Mouse (Mus musculus) limb, embryonic 10.5 days (tissue): Measurements from ENCODE around the gene Trmo. TPM values are rescaled to one million over a fixed set of nuclear protein-coding genes. Genes with fewer than 3 reads are reported as not detected.

Experiments
- DNase-seq: peaks from one replicate; pipeline ENCODE4 v3.0.0-alpha.2; 2017; ENCODE audit warnings: low spot score
- H3K27ac ChIP-seq: fragments of 300-500 bp; sonication (generic); 2 replicates; pipeline ENCODE4 v1.5.1; 2016; ENCODE audit warnings: mild to moderate bottlenecking
- H3K27me3 ChIP-seq: fragments of 300-500 bp; sonication (generic); 2 replicates; pipeline ENCODE4 v1.6.1; 2016; ENCODE audit warnings: low read depth, mild to moderate bottlenecking; ENCODE audit not compliant: poor library complexity, severe bottlenecking
- H3K36me3 ChIP-seq: fragments of 300-500 bp; sonication (generic); 2 replicates; pipeline ENCODE4 v1.6.1; 2016; ENCODE audit warnings: mild to moderate bottlenecking, moderate library complexity
- H3K4me1 ChIP-seq: fragments of 300-500 bp; sonication (generic); 2 replicates; pipeline ENCODE4 v1.6.1; 2016
- H3K4me3 ChIP-seq: fragments of 300-500 bp; sonication (generic); 2 replicates; pipeline ENCODE4 v1.5.1; 2016; ENCODE audit warnings: mild to moderate bottlenecking, moderate library complexity
- H3K9me3 ChIP-seq: fragments of 300-500 bp; sonication (generic); replicated peaks from 2 replicates; pipeline ENCODE4 v1.6.1; 2016; ENCODE audit warnings: mild to moderate bottlenecking
- WGBS: fragments of 180-500 bp; shearing (Covaris S2); methylation state at CpG from one replicate; pipeline ENCODE4 v1.1.7; 2016; 5-methylcytosine and 5-hydroxymethylcytosine counted together
- polyA plus RNA-seq: library from polyadenylated mRNA; unstranded; fragments of >200 nt; fragmentation: Nextera tagmentation; extraction: Ambion mirVana; gene quantifications from 2 replicates; pipeline ENCODE4 v1.2.1, GENCODE M21; 2016

Trmo gene
- polyA plus RNA-seq, 1 experiment from 2014 or later, result 11.5 TPM

DNA sequence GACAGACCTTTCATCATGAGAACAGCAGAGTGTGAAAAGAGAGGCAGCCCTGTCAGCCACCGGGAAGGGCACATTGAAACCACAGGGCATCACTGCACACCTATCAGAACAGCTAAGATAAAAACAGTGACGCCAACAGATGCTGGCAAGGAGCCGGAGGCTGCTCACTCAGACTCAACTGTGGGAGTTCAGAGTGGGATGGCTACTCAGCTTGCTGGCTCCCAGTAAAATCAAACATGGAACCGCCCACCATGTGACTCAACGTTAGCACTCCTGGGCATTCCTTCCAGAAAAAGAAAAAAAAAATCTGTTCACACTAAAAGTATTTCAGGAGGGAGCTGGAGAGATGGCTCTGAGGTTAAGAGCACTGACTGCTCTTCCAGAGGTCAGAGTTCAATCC is 28.0 kb downstream of the Trmo start:
- no peak overlapping the region for H3K4me3 ChIP-seq
- no peaks in the 10 kb centered on the region for H3K36me3 ChIP-seq
- H3K4me1 ChIP-seq, result no peaks in the 10 kb centered on the region
- H3K27ac ChIP-seq, result no peak overlapping the region
- DNase-seq, result no peak
- peaks cover 27% of the 10 kb centered on the region for H3K27me3 ChIP-seq
- WGBS, result 69% methylated on average over 5 of the region's 5 CpGs
- H3K9me3 ChIP-seq, result no peaks in the 10 kb centered on the region

DNA sequence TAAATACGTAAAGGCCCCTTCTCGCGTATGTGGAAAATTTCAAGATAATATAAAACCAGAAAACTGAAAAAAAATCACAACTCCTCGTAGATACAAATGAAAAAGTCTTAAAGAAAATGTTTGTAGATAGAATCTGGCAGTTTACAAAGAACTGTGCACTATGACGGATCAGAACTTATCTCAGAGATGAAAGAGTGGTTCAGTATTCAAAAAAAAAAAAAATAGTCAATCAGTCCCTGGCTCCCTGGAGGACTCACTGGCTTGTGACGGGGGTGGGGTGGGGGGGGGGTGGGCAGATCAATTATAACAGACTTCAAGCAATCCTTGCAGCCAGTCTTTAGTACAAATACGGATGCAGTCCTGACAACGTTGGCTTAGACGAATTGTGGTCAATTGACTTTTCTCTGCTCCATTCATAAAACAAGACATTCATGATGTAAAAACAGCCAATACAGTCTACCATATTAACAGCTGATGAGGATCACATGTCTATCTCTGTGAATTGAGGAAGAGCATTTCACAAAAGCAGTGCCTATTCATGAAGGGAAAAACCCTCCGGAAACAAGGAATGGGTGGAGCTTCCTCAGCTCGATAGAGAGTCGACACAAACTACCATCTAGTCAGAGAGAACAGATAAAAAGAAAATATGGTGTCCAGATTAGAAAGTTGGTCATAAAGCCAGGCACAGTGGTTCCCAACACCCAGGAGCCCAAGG is 29.5 kb downstream of the Trmo start:
- WGBS, result 82% methylated on average over 12 of the region's 12 CpGs
- no peak for DNase-seq
- no peak overlapping the region for H3K27ac ChIP-seq

DNA sequence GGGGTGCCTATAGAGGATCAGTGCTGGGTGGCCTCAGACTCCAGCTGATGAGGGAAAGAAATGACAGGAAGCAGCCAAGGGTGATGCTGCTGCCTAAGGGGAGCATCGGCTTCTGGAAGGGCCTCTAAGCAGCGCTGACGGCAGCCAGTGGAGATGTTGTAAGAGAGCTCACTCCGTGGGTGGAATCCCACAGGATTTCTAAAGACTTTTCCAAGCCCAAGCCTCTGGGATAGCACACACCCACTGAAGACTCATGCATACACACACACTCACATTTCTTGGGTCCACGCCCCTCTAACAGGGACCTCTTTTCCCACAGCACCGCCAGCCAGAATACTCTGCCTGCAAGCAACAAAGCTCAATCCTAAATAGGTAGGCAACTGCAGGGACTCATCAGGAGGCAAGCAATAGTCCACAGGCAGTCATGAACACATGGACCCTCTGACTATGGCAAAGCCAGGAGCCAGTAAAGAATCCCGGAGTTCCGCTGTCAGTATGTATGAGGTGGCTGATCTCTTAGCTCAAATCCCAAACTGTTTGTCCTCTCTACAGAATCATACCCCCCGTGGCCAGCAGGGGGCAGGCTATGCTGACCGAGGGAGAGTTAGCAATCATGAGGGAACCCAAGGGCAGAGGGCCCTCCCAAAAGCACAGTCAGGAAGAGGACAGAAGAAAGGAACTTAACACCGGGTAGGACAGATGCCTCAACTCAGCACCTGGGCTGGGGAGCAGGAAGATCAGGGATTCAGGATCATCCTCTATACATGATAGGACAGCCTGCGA is 32.7 kb downstream of the Trmo start:
- peak; percentile 81 for DNase-seq
- H3K27ac ChIP-seq, result no peak overlapping the region
- H3K36me3 ChIP-seq, result no peaks in the 10 kb centered on the region
- H3K4me1 ChIP-seq, result peaks cover 16% of the 10 kb centered on the region
- no peaks in the 10 kb centered on the region for H3K9me3 ChIP-seq
- peaks cover 54% of the 10 kb centered on the region for H3K27me3 ChIP-seq
- WGBS, result 50% methylated on average over 12 of the region's 12 CpGs
- H3K4me3 ChIP-seq, result no peak overlapping the region

More for the DNA sequence above, 29.5 kb downstream of the Trmo start:
- no peaks in the 10 kb centered on the region for H3K4me1 ChIP-seq
- no peaks in the 10 kb centered on the region for H3K36me3 ChIP-seq
- H3K9me3 ChIP-seq, result no peaks in the 10 kb centered on the region
- H3K4me3 ChIP-seq, result no peak overlapping the region
- peaks cover 29% of the 10 kb centered on the region for H3K27me3 ChIP-seq

DNA sequence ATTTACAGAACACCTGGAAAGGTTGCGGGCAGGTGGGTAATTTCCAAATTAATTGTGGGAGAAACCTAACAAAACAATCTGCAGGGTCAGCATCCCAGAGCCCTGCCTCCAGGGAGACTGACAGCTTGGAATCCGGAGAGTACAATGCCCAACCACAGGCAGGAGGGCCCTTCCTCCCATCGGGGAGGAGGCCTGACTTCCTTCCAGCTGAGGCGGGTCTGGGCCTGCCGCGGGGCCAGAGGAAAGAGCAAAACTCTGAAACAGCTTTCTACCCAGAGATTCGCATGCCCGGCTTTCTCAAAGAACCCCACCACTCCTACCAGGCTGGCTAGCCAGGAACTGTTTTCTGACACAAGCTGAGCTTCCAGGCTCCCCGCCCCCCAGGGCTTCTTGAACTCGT is 36.2 kb downstream of the Trmo start:
- H3K4me3 ChIP-seq, result no peak overlapping the region
- DNase-seq, result peak; percentile 45
- H3K27ac ChIP-seq, result peak overlapping the region; percentile 56
- 13% methylated on average over 10 of the region's 10 CpGs for WGBS
- H3K4me1 ChIP-seq, result peaks cover 16% of the 10 kb centered on the region
- H3K9me3 ChIP-seq, result no peaks in the 10 kb centered on the region
- peaks cover 87% of the 10 kb centered on the region for H3K27me3 ChIP-seq
- H3K36me3 ChIP-seq, result no peaks in the 10 kb centered on the region

DNA sequence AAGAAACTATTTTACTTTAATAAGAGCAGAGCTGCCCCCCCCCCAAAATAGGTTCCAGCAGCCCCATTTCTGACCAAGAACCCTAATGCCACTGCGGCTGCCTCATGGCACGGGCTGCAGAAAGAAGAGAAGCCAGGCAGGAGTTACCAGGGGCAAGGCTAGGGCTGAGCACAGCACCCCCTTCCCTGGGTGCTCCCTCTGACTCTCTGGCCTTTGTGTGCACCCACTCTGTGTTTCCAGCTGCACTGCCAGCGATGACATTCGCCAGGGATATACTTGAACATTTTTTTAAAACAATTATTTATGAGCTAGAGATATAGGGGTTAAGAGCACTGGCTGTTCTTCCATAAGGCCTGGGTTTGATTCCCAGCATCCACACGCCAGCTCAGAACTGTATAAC is 39.7 kb downstream of the Trmo start:
- Histone ChIP-seq H3K4me3 (no peak overlapping the region), H3K27ac (no peak overlapping the region), H3K27me3 (peaks cover 95% of the 10 kb centered on the region), H3K4me1 (peaks cover 26% of the 10 kb centered on the region), H3K36me3 (no peaks in the 10 kb centered on the region), H3K9me3 (no peaks in the 10 kb centered on the region)
- WGBS, result 58% methylated on average over 5 of the region's 5 CpGs
- DNase-seq, result no peak

DNA sequence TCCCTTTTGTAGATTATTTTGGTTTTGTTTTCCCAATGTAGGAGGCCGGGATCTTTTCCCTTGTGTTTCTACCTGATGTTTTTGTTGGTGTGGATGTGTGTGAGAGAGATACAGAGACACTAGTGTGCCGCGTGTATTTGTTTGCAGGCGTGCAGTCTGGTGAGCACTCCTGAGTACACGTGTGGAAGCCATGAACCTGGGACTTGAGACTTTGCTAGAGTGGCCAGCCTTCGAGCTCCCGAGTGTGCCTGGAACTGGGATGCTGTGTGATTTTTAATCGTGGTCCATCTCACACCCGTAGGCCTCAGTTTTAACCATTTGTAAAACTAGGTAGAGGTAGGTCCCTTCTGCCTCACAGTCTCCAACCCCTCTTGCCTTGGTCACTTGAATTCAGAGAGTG is 40.3 kb downstream of the Trmo start:
- Histone ChIP-seq H3K27me3 (peaks cover 100% of the 10 kb centered on the region), H3K36me3 (no peaks in the 10 kb centered on the region), H3K4me3 (no peak overlapping the region), H3K4me1 (peaks cover 32% of the 10 kb centered on the region), H3K27ac (no peak overlapping the region), H3K9me3 (no peaks in the 10 kb centered on the region)
- DNase-seq, result peak; percentile 49
- WGBS, result 25% methylated on average over 9 of the region's 9 CpGs

DNA sequence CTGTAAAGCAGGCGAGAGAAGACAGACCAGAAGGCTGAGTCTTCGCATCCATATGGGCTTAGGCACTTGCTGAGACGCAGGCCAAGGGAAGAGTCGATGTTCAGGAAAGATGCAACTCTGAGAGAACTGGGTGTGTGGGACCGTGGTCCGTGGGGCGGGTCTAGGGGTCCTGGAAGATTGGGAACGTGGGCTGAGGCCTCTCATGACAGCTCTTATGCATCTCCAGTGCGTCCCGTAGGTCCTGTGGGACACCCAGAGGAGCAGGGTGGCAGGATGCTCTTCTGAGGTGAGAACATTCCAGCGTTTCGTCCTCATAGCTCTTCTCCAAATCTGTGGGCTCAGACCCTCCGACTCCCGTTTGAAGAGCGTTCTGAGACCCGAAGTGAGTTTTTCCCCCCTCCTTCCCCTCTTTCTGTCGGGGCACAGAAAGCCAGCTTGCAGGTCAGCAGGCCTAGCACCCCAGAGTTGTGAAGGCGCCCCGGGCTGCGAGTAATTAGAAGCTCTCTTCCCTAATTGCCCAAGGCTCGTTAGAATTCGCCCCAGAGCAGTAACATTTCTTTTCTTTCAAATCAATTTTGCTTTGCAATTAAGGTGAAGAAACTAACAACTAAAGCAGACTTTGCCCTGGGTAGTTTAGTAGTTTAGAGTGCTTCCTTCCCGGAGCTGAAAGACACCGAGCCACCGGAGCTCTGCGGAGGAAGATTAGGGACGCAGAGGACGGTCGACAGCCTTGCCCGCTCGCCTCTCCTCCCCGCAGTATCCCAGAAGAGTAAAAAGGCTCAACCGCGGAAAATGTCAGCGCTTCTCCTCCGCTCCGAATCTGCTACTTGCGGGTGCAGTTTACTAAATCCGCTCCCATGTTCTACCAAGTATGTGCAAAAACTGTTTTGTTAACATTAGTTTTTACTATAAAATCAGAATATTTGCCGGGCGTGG is 41.4 kb downstream of the Trmo start:
- peaks cover 33% of the 10 kb centered on the region for H3K4me1 ChIP-seq
- H3K4me3 ChIP-seq, result no peak overlapping the region
- peaks cover 100% of the 10 kb centered on the region for H3K27me3 ChIP-seq
- no peak overlapping the region for H3K27ac ChIP-seq
- no peaks in the 10 kb centered on the region for H3K9me3 ChIP-seq
- DNase-seq, result peak; percentile 55
- WGBS, result 2% methylated on average over 41 of the region's 41 CpGs
- no peaks in the 10 kb centered on the region for H3K36me3 ChIP-seq

DNA sequence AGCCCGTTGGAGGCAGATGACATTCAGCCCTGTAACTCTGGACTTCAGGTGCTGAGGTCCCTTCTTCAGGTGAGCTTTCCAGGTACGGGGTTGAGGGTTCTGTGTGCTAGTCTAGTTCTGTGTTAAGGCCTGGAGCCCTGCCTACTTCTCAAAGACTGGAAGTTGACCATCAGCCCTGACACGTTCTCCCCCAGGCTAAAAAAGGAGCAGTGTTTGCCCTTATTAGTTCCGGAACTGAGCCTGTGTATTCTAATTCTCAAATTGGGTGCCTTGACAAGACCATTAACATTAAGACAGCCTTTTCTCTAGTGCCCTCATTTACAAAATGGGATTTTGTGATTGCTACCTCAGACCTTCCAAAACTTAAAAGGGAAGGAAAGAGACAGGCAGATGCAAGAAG is 42.1 kb downstream of the Trmo start:
- WGBS, result 11% methylated on average over 4 of the region's 4 CpGs
- DNase-seq, result no peak
- H3K27ac ChIP-seq, result no peak overlapping the region
- no peaks in the 10 kb centered on the region for H3K9me3 ChIP-seq
- H3K36me3 ChIP-seq, result no peaks in the 10 kb centered on the region
- H3K4me1 ChIP-seq, result peaks cover 31% of the 10 kb centered on the region
- H3K4me3 ChIP-seq, result no peak overlapping the region
- H3K27me3 ChIP-seq, result peaks cover 100% of the 10 kb centered on the region

DNA sequence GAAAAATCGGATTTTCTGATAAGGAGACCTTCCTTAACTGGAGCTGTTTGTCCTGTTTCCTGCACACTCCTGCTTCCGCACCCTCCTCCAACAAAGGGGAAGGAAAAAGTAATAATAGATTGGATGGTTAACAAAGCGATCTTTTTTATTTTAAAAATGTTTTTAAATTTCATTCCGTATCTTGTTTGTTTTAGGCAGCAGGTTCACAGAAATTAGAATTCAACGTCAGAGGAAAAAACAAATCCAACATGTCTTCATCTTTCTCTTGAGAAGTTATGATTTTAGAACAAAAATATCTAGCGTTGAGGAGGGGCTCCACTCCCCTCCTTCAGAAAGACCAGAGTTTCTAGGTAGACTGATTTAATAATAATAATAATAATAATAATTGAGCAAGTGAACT is 43.0 kb downstream of the Trmo start:
- H3K27ac ChIP-seq, result no peak overlapping the region
- H3K4me3 ChIP-seq, result no peak overlapping the region
- H3K4me1 ChIP-seq, result peaks cover 31% of the 10 kb centered on the region
- peaks cover 100% of the 10 kb centered on the region for H3K27me3 ChIP-seq
- 27% methylated on average over 6 of the region's 6 CpGs for WGBS
- H3K9me3 ChIP-seq, result no peaks in the 10 kb centered on the region
- no peak for DNase-seq
- no peaks in the 10 kb centered on the region for H3K36me3 ChIP-seq

DNA sequence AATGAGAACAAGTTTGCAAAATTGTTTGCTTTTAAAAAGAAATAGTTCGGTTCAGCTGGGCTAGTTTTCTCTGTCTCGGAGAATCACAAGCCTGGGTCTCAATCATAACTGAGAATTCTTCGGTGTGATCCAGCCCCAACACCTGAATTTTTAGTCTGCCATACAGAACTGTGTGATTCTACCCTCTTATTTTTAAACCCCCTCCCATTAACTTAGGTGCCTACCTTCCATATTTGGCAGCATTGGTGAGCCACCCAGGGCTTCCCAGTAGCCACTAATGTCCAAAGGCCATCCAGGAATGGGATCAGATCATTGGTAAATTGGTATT is 43.5 kb downstream of the Trmo start:
- Histone ChIP-seq H3K4me1 (peaks cover 31% of the 10 kb centered on the region), H3K4me3 (no peak overlapping the region), H3K27ac (no peak overlapping the region), H3K27me3 (peaks cover 100% of the 10 kb centered on the region), H3K9me3 (no peaks in the 10 kb centered on the region), H3K36me3 (no peaks in the 10 kb centered on the region)
- no peak for DNase-seq
- 18% methylated on average over 3 of the region's 3 CpGs for WGBS

DNA sequence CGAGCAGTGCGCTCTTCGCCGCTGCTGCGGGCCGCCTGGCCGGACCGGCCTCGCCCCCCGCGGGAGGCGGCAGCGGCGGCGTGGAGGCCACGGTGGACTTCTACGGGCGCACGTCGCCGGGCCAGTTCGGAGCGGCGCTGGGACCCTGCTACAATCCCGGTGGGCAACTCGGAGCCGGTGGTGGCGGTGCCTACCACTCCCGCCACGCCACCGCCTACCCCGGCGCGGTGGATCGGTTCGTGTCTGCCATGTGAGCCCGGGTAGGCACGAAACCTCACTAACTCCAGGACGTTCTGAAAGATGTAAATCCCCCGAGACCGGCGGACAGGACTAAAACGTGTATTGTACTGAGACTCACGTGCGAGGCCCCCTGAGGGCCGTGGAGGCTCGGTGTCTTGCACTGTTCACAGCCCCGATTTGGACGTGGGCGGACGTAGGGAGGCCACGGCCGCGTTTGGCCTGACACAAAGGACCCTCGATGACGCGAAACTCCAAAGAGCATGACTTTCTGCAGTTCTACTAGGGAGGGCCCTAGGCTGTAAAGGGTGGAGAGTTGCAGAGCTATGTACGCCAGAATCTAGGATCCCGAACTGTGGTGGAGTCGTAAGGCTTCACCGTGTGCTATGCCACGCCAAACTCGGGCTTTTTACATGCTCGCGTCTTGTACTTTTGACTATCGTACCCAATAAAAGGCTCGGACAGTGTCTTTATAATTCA is 44.0 kb downstream of the Trmo start:
- peak overlapping the region; percentile 43; the same call in 1 of the 2 replicates for H3K27ac ChIP-seq
- peak; percentile 57 for DNase-seq
- 3% methylated on average over 67 of the region's 67 CpGs for whole genome bisulfite sequencing

DNA sequence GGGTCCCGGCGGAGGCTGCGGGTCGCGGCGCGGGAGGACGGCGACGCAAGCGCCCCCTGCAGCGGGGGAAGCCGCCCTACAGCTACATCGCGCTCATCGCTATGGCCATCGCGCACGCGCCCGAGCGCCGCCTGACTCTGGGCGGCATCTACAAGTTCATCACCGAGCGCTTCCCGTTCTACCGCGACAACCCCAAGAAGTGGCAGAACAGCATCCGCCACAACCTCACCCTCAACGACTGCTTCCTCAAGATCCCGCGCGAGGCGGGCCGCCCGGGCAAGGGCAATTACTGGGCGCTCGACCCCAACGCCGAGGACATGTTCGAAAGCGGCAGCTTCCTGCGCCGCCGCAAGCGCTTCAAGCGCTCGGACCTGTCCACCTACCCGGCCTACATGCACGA is 44.9 kb downstream of the Trmo start:
- DNase-seq, result peak; percentile 59
- Histone ChIP-seq H3K4me1 (peaks cover 33% of the 10 kb centered on the region), H3K36me3 (no peaks in the 10 kb centered on the region), H3K27me3 (peaks cover 100% of the 10 kb centered on the region), H3K4me3 (peak overlapping the region; percentile 39), H3K9me3 (no peaks in the 10 kb centered on the region), H3K27ac (peak overlapping the region; percentile 43)
- WGBS, result under 1% methylated on average over 51 of the region's 51 CpGs

More for the DNA sequence above, 44.0 kb downstream of the Trmo start:
- Histone ChIP-seq H3K4me1 (peaks cover 31% of the 10 kb centered on the region), H3K9me3 (no peaks in the 10 kb centered on the region), H3K36me3 (no peaks in the 10 kb centered on the region), H3K27me3 (peaks cover 100% of the 10 kb centered on the region), H3K4me3 (peak overlapping the region; percentile 39)
